Mouse (Mus musculus) thymus, postnatal 14 days (tissue): ENCODE results near the gene Nr6a1.

Experiments used
- DNase-seq: peaks from one replicate; pipeline ENCODE4 v3.0.0; 2021

Gene Nr6a1

GRCm38 (mm10) chr2:38866711-38867110 is 60.8 kb downstream of the Nr6a1 start:
- no peak for DNase-seq

GRCm38 (mm10) chr2:38864011-38864410 is 63.5 kb downstream of the Nr6a1 start:
- DNase-seq: peak; percentile 38

GRCm38 (mm10) chr2:38851797-38852196 is 75.7 kb downstream of the Nr6a1 start:
- DNase-seq: peak; percentile 15

- DNase-seq: no peak
Observed at GRCm38 (mm10) chr2:38846319-38846718, 81.2 kb downstream of the Nr6a1 start.

GRCm38 (mm10) chr2:38835489-38835888 is 92.0 kb downstream of the Nr6a1 start:
- DNase-seq: no peak

GRCm38 (mm10) chr2:38831976-38832375 is 95.5 kb downstream of the Nr6a1 start:
- DNase-seq: peak; percentile 9

GRCm38 (mm10) chr2:38829521-38829920 is 98.0 kb downstream of the Nr6a1 start:
- no peak for DNase-seq

- no peak for DNase-seq
Observed at GRCm38 (mm10) chr2:38827801-38828306, 99.6 kb downstream of the Nr6a1 start.

- no peak for DNase-seq
Observed at GRCm38 (mm10) chr2:38826189-38826588, 101.3 kb downstream of the Nr6a1 start.

- peak; percentile 30 for DNase-seq
Observed at GRCm38 (mm10) chr2:38824791-38825768, 102.4 kb downstream of the Nr6a1 start.

- DNase-seq: peak; percentile 66
Observed at GRCm38 (mm10) chr2:38823912-38824583, 103.4 kb downstream of the Nr6a1 start.

GRCm38 (mm10) chr2:38823406-38823805 is 104.1 kb downstream of the Nr6a1 start:
- peak; percentile 23 for DNase-seq

GRCm38 (mm10) chr2:38822995-38823394 is 104.5 kb downstream of the Nr6a1 start:
- DNase-seq: peak; percentile 58

GRCm38 (mm10) chr2:38817487-38817886 is 110.0 kb downstream of the Nr6a1 start:
- no peak for DNase-seq

GRCm38 (mm10) chr2:38797087-38797624 is 130.3 kb downstream of the Nr6a1 start:
- peak; percentile 78 for DNase-seq

- no peak for DNase-seq
Observed at GRCm38 (mm10) chr2:38787338-38787737, 140.2 kb downstream of the Nr6a1 start.

GRCm38 (mm10) chr2:38786216-38786960 is 141.1 kb downstream of the Nr6a1 start:
- DNase-seq: no peak

GRCm38 (mm10) chr2:38785113-38785512 is 142.4 kb downstream of the Nr6a1 start:
- no peak for DNase-seq

GRCm38 (mm10) chr2:38784396-38784795 is 143.1 kb downstream of the Nr6a1 start:
- no peak for DNase-seq

GRCm38 (mm10) chr2:38783364-38783763 is 144.1 kb downstream of the Nr6a1 start:
- no peak for DNase-seq

- DNase-seq: no peak
Observed at GRCm38 (mm10) chr2:38782731-38783130, 144.8 kb downstream of the Nr6a1 start.

GRCm38 (mm10) chr2:38781945-38782720 is 145.4 kb downstream of the Nr6a1 start:
- DNase-seq: no peak
